Mouse (Mus musculus) kidney, adult 2 months (tissue): ENCODE results near the gene Alg14.

Experiments used
- CTCF ChIP-seq: fragments of 200-500 bp; conservative IDR thresholded peaks from 2 replicates; pipeline ENCODE4 v1.5.1; 2011; ENCODE audit warnings: low read depth, mild to moderate bottlenecking, control low read depth, low read length, moderate library complexity, mixed read lengths; ENCODE audit not compliant: insufficient read depth, insufficient read length
- POLR2A ChIP-seq: fragments of 200-500 bp; IDR thresholded peaks from one replicate; pipeline ENCODE4 v1.6.1; 2011; ENCODE audit warnings: low read depth, low read length, control low read depth

DNA sequence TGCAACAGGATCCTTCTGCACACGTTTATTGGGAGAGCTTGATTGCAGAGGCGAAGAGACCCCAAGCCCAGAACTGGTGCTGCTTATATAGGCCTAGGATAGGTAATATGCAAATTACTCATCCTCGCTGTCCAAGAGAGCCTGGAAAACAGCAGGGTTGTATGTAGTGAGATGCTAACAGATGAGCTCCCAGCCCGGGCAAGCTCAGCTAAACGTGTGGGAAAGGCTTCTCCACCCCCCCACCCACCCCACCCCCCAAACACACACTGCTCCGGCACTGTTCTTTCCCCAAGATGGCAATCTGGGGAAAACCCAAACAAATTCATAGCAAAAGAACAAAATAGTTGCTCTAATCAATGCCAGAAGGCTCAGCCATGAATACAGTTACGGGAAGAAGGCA, 105.0 kb downstream of the Alg14 start:
- TF ChIP-seq CTCF, result no peak
- no peak for TF ChIP-seq POLR2A
